Comparison of ENCODE assay signal across 10 mouse cellular contexts in genomic region chr13:33966025-33966412, GRCm38 (mm10). TPM values are rescaled to one million over a fixed set of nuclear protein-coding genes. Genes with fewer than 3 reads are reported as not detected.
DNase-seq lines count a peak whose midpoint lies in the region; ATAC-seq and TF ChIP-seq lines count a peak whose summit lies in the region.
"Had no signal": no experiment of that assay in that cellular context is flagged by ENCODE, and none has a peak within 500 bp of the region (broad histone marks: within the 10 kb centered on the region; RNA-seq: fewer than 3 reads in every experiment).

No protein-coding gene starts in this region.

- H3K36me3 ChIP-seq in liver, adult 2 months (ENCODE audit: control insufficient read depth, insufficient read depth, low read length) = peaks cover 16% of the 10 kb centered on the region
- no peaks in the 10 kb centered on the region for H3K36me3 ChIP-seq in intestine, postnatal 0 days (ENCODE audit: control insufficient read depth, insufficient read depth)
- H3K36me3 ChIP-seq in neural tube, embryonic 15.5 days = no peaks in the 10 kb centered on the region

- no peak for TF ChIP-seq CTCF in gastrocnemius, adult 2 months (IDR thresholded peaks at IDR 0.05)
- TF ChIP-seq CTCF in liver, adult 2 months (IDR thresholded peaks at IDR 0.05; ENCODE audit: low read depth, low read length) = no peak
- no peak for TF ChIP-seq CTCF in intestine, postnatal 0 days (IDR thresholded peaks at IDR 0.05; ENCODE audit: low read depth)

- 7% methylated on average over 4 of the region's 4 CpGs for WGBS in liver, adult 2 months
- WGBS in intestine, postnatal 0 days = 23% methylated on average over 4 of the region's 4 CpGs
- WGBS in neural tube, embryonic 15.5 days = 76% methylated on average over 4 of the region's 4 CpGs

- TF ChIP-seq POLR2A in liver, adult 2 months (IDR thresholded peaks at IDR 0.05; ENCODE audit: extremely low read depth, insufficient read depth, low read length) = no peak

- H3K79me2 ChIP-seq in liver, adult 2 months (ENCODE audit: control insufficient read depth, insufficient read depth, low read length) = peaks cover 8% of the 10 kb centered on the region; the same call in 1 of the 2 replicates

- peaks cover 10% of the 10 kb centered on the region for H3K4me1 ChIP-seq in liver, adult 2 months (ENCODE audit: control insufficient read depth, insufficient read depth, low read length)
- H3K4me1 ChIP-seq in intestine, postnatal 0 days (replicated peaks; ENCODE audit: control insufficient read depth, insufficient read depth, low read length) = no peaks in the 10 kb centered on the region
- H3K4me1 ChIP-seq in neural tube, embryonic 15.5 days = no peaks in the 10 kb centered on the region; the same call in 1 of the 2 replicates

- peak overlapping the region; percentile 96 for H3K27ac ChIP-seq in gastrocnemius, adult 2 months
- peak overlapping the region; percentile 85 for H3K27ac ChIP-seq in liver, adult 2 months (replicated peaks; ENCODE audit: insufficient read depth, low read depth, low read length)
- H3K27ac ChIP-seq in intestine, postnatal 0 days (ENCODE audit: low read depth, low read length) = 0 out of 2 replicates have a peak overlapping the region, but pooled peaks have one; percentile 15
- no peak overlapping the region for H3K27ac ChIP-seq in neural tube, embryonic 15.5 days (replicated peaks)

- intact Hi-C loops in gastrocnemius, adult 2 months (cut with DNase I) = no loop called here

- H3K4me2 ChIP-seq in intestine, postnatal 0 days (replicated peaks; ENCODE audit: low read depth) = peak overlapping the region; percentile 78
- peak overlapping the region; percentile 85; the same call in 1 of the 2 replicates for H3K4me2 ChIP-seq in neural tube, embryonic 15.5 days

- H3K9me3 ChIP-seq in intestine, postnatal 0 days (ENCODE audit: control insufficient read depth) = no peaks in the 10 kb centered on the region
- H3K9me3 ChIP-seq in neural tube, embryonic 15.5 days (replicated peaks) = no peaks in the 10 kb centered on the region

- H3K9ac ChIP-seq in liver, adult 2 months (ENCODE audit: low read depth, low read length) = peak overlapping the region; percentile 73; the same call in 1 of the 2 replicates
- H3K9ac ChIP-seq in intestine, postnatal 0 days (ENCODE audit: low read depth, low read length) = no peak overlapping the region
- H3K9ac ChIP-seq in neural tube, embryonic 15.5 days (replicated peaks) = no peak overlapping the region

- no peak for DNase-seq in gastrocnemius, adult 2 months
- no peak for DNase-seq in gastrocnemius, postnatal 4 days (ENCODE audit: low spot score in 2 of 2)
- peak; percentile 99 for DNase-seq in liver, adult 2 months (ENCODE audit: extremely low read depth, low read depth, low spot score)
- DNase-seq in liver = no peak
- no peak for DNase-seq in layer of hippocampus, postnatal 10 days (ENCODE audit: low spot score in 2 of 2)
- DNase-seq: cerebellum, adult 11-12 months; thymus, adult 2 months had no signal

- ATAC-seq in intestine, postnatal 0 days = peak; percentile 39; the same call in 1 of the 2 replicates
- no peak for ATAC-seq in neural tube, embryonic 15.5 days (ENCODE audit: low FRiP score)
- no peak for ATAC-seq in inflammation-experienced regulatory T-cells, adult 6 months

- peak overlapping the region; percentile 76 for H3K4me3 ChIP-seq in gastrocnemius, adult 2 months
- peak overlapping the region; percentile 68 for H3K4me3 ChIP-seq in liver, adult 2 months (ENCODE audit: insufficient read depth, low read depth, low read length)
- peak overlapping the region; percentile 66; the same call in 1 of the 2 replicates for H3K4me3 ChIP-seq in intestine, postnatal 0 days (ENCODE audit: low read depth, low read length)
- H3K4me3 ChIP-seq in neural tube, embryonic 15.5 days (replicated peaks) = no peak overlapping the region

- no peaks in the 10 kb centered on the region for H3K27me3 ChIP-seq in liver, adult 2 months (ENCODE audit: control insufficient read depth, insufficient read depth, low read length)
- H3K27me3 ChIP-seq in intestine, postnatal 0 days (replicated peaks; ENCODE audit: control insufficient read depth, insufficient read depth, low read length) = no peaks in the 10 kb centered on the region
- no peaks in the 10 kb centered on the region for H3K27me3 ChIP-seq in neural tube, embryonic 15.5 days (replicated peaks)

RNA-seq across cellular contexts. Expression of gene Nqo2, which starts 1.5 kb away (rescaled TPM):
- 10 to 100 TPM in 1 of 2 experiments, 1 to 10 TPM in 1; 10.0 to 18.4 TPM for total RNA-seq in gastrocnemius, adult 2 months (2021)
- 10 to 100 TPM; 13.7 to 16.0 TPM for total RNA-seq in gastrocnemius, postnatal 4 days (2021)
- total RNA-seq in liver, adult 2 months (2014; rRNA removed) = 81.7 and 105 TPM in 2 replicates
- 32.7 and 46.0 TPM in 2 replicates for polyA plus RNA-seq in liver, adult 2 months (2012; rRNA removed)
- 27.5 and 28.0 TPM in 2 replicates for polyA plus RNA-seq in intestine, postnatal 0 days (2015; fragmentation: Nextera tagmentation; extraction: Ambion mirVana)
- polyA plus RNA-seq in neural tube, embryonic 15.5 days (2015; fragmentation: Nextera tagmentation; extraction: Ambion mirVana) = 12.3 and 14.1 TPM in 2 replicates
- total RNA-seq in layer of hippocampus, postnatal 10 days (2021) = 1 to 10 TPM; 6.4 to 7.4 TPM
- polyA plus RNA-seq in inflammation-experienced regulatory T-cells, adult 6 months (2017; shearing (Covaris generic)) = 10 to 100 TPM; 10.3 to 21.3 (median 10.4) TPM

RNA-seq across cellular contexts. Expression of gene Ripk1, which starts 36.1 kb away (rescaled TPM):
- total RNA-seq in gastrocnemius, adult 2 months (2021) = 1 to 10 TPM; 3.6 to 4.1 TPM
- total RNA-seq in gastrocnemius, postnatal 4 days (2021) = 10 to 100 TPM; 15.0 to 17.2 TPM
- 21.6 and 27.0 TPM in 2 replicates for total RNA-seq in liver, adult 2 months (2014; rRNA removed)
- 5.1 and 5.9 TPM in 2 replicates for polyA plus RNA-seq in liver, adult 2 months (2012; rRNA removed)
- 25.0 and 27.7 TPM in 2 replicates for polyA plus RNA-seq in intestine, postnatal 0 days (2015; fragmentation: Nextera tagmentation; extraction: Ambion mirVana)
- polyA plus RNA-seq in neural tube, embryonic 15.5 days (2015; fragmentation: Nextera tagmentation; extraction: Ambion mirVana) = 6.7 and 8.9 TPM in 2 replicates
- 10 to 100 TPM in 1 of 2 experiments, 1 to 10 TPM in 1; 7.8 to 10.1 TPM for total RNA-seq in layer of hippocampus, postnatal 10 days (2021)
- 10 to 100 TPM; 10.6 to 17.5 (median 16.5) TPM for polyA plus RNA-seq in inflammation-experienced regulatory T-cells, adult 6 months (2017; shearing (Covaris generic))

RNA-seq across cellular contexts. Expression of gene Serpinb6a, which starts 36.6 kb away (rescaled TPM):
- total RNA-seq in gastrocnemius, adult 2 months (2021) = 100 to 1,000 TPM in 1 of 2 experiments, 10 to 100 TPM in 1; 93.9 to 299 TPM
- 10 to 100 TPM; 77.8 to 80.1 TPM for total RNA-seq in gastrocnemius, postnatal 4 days (2021)
- total RNA-seq in liver, adult 2 months (2014; rRNA removed) = 29.6 and 29.8 TPM in 2 replicates
- polyA plus RNA-seq in liver, adult 2 months (2012; rRNA removed) = 7.2 and 7.4 TPM in 2 replicates
- polyA plus RNA-seq in intestine, postnatal 0 days (2015; fragmentation: Nextera tagmentation; extraction: Ambion mirVana) = 364 and 373 TPM in 2 replicates
- 46.0 and 50.9 TPM in 2 replicates for polyA plus RNA-seq in neural tube, embryonic 15.5 days (2015; fragmentation: Nextera tagmentation; extraction: Ambion mirVana)
- total RNA-seq in layer of hippocampus, postnatal 10 days (2021) = 10 to 100 TPM; 49.6 to 52.9 TPM
- polyA plus RNA-seq in inflammation-experienced regulatory T-cells, adult 6 months (2017; shearing (Covaris generic)) = 10 to 100 TPM; 39.5 to 66.1 (median 50.4) TPM
